Mouse (Mus musculus): ENCODE measurements around the gene Ppid.
"Not testable (repeated sequence)": the region's sequence is repeated elsewhere in the genome, so short reads cannot be mapped to it uniquely, and the experiment has no call there.

Gene Ppid

GRCm38 (mm10) chr3:79573376-79573775 is 17.8 kb upstream of the Ppid start:
- not testable (repeated sequence) for DNase-seq

- DNase-seq = no peak
Measured at GRCm38 (mm10) chr3:79574336-79574735, 16.8 kb upstream of the Ppid start.

- DNase-seq = no peak
Measured at GRCm38 (mm10) chr3:79575576-79576467, 15.3 kb upstream of the Ppid start.

- DNase-seq = no peak
Measured at GRCm38 (mm10) chr3:79576468-79576816, 14.7 kb upstream of the Ppid start.

GRCm38 (mm10) chr3:79576865-79577264 is 14.3 kb upstream of the Ppid start:
- DNase-seq = no peak

- DNase-seq = no peak
Measured at GRCm38 (mm10) chr3:79577606-79578005, 13.5 kb upstream of the Ppid start.

GRCm38 (mm10) chr3:79578164-79578563 is 13.0 kb upstream of the Ppid start:
- DNase-seq = no peak

GRCm38 (mm10) chr3:79579891-79580575 is 11.1 kb upstream of the Ppid start:
- no peak for DNase-seq

GRCm38 (mm10) chr3:79586804-79587203 is 4.3 kb upstream of the Ppid start:
- DNase-seq = peak; percentile 82 to 85

GRCm38 (mm10) chr3:79589671-79590070 is 1.5 kb upstream of the Ppid start:
- no peak for DNase-seq

- DNase-seq = no peak
Measured at GRCm38 (mm10) chr3:79591793-79592471, 790 bp downstream of the Ppid start.

GRCm38 (mm10) chr3:79595468-79595867 is 4.3 kb downstream of the Ppid start:
- DNase-seq = no peak

GRCm38 (mm10) chr3:79609886-79610285 is 18.7 kb downstream of the Ppid start:
- no peak for DNase-seq

- no peak for DNase-seq
Measured at GRCm38 (mm10) chr3:79627484-79628181, 36.5 kb downstream of the Ppid start.

GRCm38 (mm10) chr3:79628182-79628560 is 37.0 kb downstream of the Ppid start:
- DNase-seq = no peak

GRCm38 (mm10) chr3:79628561-79629415 is 37.6 kb downstream of the Ppid start, which contains the start of gene 4930579G24Rik:
4930579G24Rik (plus strand) TSS chr3:79629079.
- DNase-seq = peak; percentile 92 to 96

- no peak for DNase-seq
Measured at GRCm38 (mm10) chr3:79629416-79629730, 38.2 kb downstream of the Ppid start, which contains the start of gene Etfdh. Etfdh (minus strand) TSS chr3:79629500.

- no peak for DNase-seq
Measured at GRCm38 (mm10) chr3:79652129-79652528, 61.0 kb downstream of the Ppid start.
